Mouse (Mus musculus): ENCODE measurements around the gene Dmc1.

DNA sequence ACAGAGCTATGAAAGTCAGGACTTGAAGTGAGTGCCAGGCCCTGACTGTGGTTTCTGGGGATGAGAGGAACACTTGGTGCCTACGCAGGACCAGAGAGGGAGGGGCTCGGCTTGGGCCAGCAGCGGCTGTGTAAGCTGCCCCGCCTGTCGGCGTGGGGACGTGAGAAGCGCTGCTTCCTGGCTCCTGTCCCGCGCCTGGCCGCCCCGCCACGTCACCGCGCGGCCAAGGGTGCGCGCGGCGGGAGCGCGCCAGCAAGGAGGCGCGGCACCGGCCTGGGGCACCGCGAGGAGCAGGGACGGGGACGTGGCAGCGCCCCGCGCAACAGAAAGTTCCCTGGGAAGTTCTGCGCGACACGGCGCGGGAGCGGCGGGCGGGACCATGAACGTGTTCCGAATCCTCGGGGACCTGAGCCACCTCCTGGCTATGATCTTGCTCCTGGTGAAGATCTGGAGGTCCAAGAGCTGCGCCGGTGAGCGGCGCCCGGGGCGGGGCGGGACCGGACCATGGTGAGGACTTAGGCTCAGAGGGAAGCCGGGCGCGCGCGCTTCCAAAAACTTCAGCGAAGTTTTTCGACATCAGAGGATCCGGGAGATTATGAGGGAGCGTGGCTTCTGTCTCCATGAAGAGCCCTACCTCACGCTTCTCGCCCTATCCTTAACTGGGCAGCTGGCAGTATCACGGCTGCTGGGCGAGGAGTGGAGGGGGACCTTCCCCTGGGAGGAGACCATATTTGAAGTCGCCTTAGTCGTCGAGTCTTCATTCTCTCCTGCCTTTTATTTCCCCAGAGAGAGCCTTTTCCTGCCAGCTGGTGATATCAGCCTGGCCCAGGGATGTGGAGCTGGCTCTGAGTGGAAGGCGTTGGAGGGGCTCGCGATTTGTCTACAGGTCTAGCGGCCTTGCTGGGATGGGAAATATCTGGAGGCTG is 88.5 kb downstream of the Dmc1 start, which contains the start of gene Kdelr3:
- TF ChIP-seq CTCF (IDR thresholded peaks at IDR 0.05; ENCODE audit: borderline replicate concordance, insufficient read depth, low read depth, low read length) (no peak), POLR2A (IDR thresholded peaks at IDR 0.05; ENCODE audit: borderline replicate concordance, insufficient read depth, low read length) (no peak)

Data from cerebellum, adult 2 months (tissue).